In the genomic region with DNA sequence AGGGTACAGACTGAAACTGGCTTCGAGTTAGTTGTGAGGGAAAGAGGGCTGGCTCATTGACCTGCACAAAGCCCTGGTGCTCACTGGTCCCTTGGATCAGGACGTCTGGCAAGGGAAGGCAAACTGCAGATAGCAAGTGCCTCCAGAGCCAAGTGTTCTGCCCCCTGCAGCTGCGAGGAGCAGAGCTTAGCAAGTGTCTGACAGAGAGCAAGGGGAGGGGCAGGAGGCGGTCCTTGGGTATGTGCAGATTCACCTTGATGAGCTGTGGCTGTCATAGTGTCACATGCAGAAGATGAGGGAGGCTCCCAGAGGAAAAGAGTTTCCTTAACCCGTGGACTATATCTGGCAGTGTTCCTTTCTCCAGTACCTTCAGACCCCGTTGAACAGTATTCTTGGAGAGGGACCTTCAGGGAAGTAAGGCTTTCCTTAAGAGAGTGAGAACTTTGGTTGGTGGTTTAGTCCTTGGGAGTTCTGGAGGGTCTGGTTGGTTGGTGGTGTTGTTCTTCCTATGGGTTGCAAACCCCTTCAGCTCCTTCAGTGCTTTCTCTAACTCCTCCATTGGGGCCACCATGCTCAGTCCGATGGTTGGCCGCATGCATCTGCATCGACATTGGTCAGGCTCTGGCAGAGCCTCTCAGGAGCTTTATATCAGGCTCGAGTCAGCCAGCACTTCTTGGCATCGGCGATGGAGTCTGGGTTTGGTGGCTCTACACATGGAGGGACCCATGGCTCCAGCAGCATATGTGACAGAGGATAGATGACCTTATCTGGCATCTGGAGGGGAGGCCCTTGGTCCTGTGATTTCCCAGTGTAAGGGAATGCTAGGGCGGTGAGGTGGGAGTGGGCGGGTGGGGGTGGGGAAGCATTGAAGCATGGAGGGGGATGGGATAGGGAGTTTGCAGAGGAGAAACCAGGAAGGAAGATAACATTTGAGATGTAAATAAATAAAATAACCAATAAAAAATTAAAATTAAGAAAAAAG, we compare ENCODE assay signal across 17 mouse cellular contexts.
DNase-seq lines count a peak whose midpoint lies in the region.
"Had no signal": no experiment of that assay in that cellular context is flagged by ENCODE, and none has a peak within 500 bp of the region (broad histone marks: within the 10 kb centered on the region; RNA-seq: fewer than 3 reads in every experiment).

No protein-coding gene starts in this region.

- no peaks in the 10 kb centered on the region for H3K36me3 ChIP-seq in splenic B cell, adult 2 months (ENCODE audit: control insufficient read depth, insufficient read depth, low read length, poor library complexity, severe bottlenecking)
- H3K36me3 ChIP-seq: embryonic facial prominence, embryonic 10.5 days; forebrain, embryonic 12.5 days; hindbrain, embryonic 13.5 days; neural tube, embryonic 13.5 days had no signal

- H3K27me3 ChIP-seq in splenic B cell, adult 2 months (ENCODE audit: control insufficient read depth, insufficient read depth, low read length, poor library complexity, severe bottlenecking): no peaks in the 10 kb centered on the region
- H3K27me3 ChIP-seq: forebrain, embryonic 12.5 days; neural tube, embryonic 13.5 days had no signal

- peak; percentile 91 for DNase-seq in heart, adult 11 months
- no peak for DNase-seq in heart, postnatal 4 days
- DNase-seq in ZHBTc4 (ENCODE audit: low read depth, low spot score): peak; percentile 17
- DNase-seq in kidney, adult 9 months: peak; percentile 94
- DNase-seq in splenic B cell, adult 2 months (ENCODE audit: low read depth, low spot score): peak; percentile 45
- no peak for DNase-seq in right cerebral cortex, adult 2 months (ENCODE audit: low spot score in 2 of 2)
- DNase-seq in adrenal gland, postnatal 25 days: no peak
- no peak for DNase-seq in layer of hippocampus, adult 11-12 months (ENCODE audit: low spot score)
- DNase-seq: layer of hippocampus, adult 9-11 months; left cerebral cortex, postnatal 4 days; liver, postnatal 0 days; midbrain, embryonic 14.5 days; right cerebral cortex, postnatal 25 days had no signal

Comparison
In these comparisons a context has a peak if more than half of its experiments do, and no peak if none do; other contexts are left out.
1. DNase-seq: peak in heart, adult 11 months (single experiment), ZHBTc4 (single experiment), kidney, adult 9 months (single experiment) and splenic B cell, adult 2 months (single experiment); none in heart, postnatal 4 days (single experiment), right cerebral cortex, adult 2 months (0 of 2), adrenal gland, postnatal 25 days (single experiment) and layer of hippocampus, adult 11-12 months (single experiment).